Mouse (Mus musculus) heart, adult 2 months (tissue): ENCODE data around the gene Tmem131l. TPM values are rescaled to one million over a fixed set of nuclear protein-coding genes. Genes with fewer than 3 reads are reported as not detected.

Source experiments
- DNase-seq, 2 experiments: peaks; one replicate each; pipeline ENCODE4 v3.0.0; 2021
- H3K27ac ChIP-seq: fragments of 200-600 bp; 2 replicates; pipeline ENCODE4 v1.8.1; 2022
- H3K27me3 ChIP-seq: fragments of 200-500 bp; 2 replicates; pipeline ENCODE4 v1.6.1; 2012; ENCODE audit warnings: mild to moderate bottlenecking, low read length, inconsistent platforms, mixed read lengths; ENCODE audit not compliant: control insufficient read depth, insufficient read depth
- H3K36me3 ChIP-seq: fragments of 200-500 bp; 2 replicates; pipeline ENCODE4 v1.6.1; 2012; ENCODE audit warnings: low read length, inconsistent platforms; ENCODE audit not compliant: control insufficient read depth, insufficient read depth
- H3K4me1 ChIP-seq: fragments of 200-500 bp; 2 replicates; pipeline ENCODE4 v1.6.1; 2011; ENCODE audit warnings: low read length; ENCODE audit not compliant: control insufficient read depth, insufficient read depth
- H3K4me3 ChIP-seq: fragments of 200-600 bp; 2 replicates; pipeline ENCODE4 v1.8.1; 2022
- H3K79me2 ChIP-seq: fragments of 200-500 bp; replicated peaks from 2 replicates; pipeline ENCODE4 v1.6.1; 2012; ENCODE audit warnings: mild to moderate bottlenecking, inconsistent platforms, low read length, moderate library complexity, mixed read lengths; ENCODE audit not compliant: control insufficient read depth, insufficient read depth
- H3K9ac ChIP-seq: fragments of 200-500 bp; 2 replicates; pipeline ENCODE4 v1.6.1; 2012; ENCODE audit warnings: low read depth, mild to moderate bottlenecking, control low read depth, inconsistent platforms, low read length, mixed read lengths
- CTCF ChIP-seq: fragments of 200-600 bp; IDR thresholded peaks from 2 replicates; pipeline ENCODE4 v1.8.1; 2022; ENCODE audit warnings: antibody characterized with exemption, mild to moderate bottlenecking, moderate library complexity
- EP300 ChIP-seq: fragments of 200-500 bp; IDR thresholded peaks from 2 replicates; pipeline ENCODE4 v1.6.1; 2011; ENCODE audit warnings: low read depth, low read length, control low read depth; ENCODE audit not compliant: insufficient read depth
- POLR2A ChIP-seq: fragments of 200-500 bp; IDR thresholded peaks from 2 replicates; pipeline ENCODE4 v1.6.1; 2011; ENCODE audit warnings: mild to moderate bottlenecking, low read depth, low read length, control low read depth; ENCODE audit not compliant: insufficient read depth
- WGBS: fragments of 180-500 bp; shearing (Covaris S2); methylation state at CpG from one replicate; pipeline ENCODE4 v1.1.7; 2018; 5-methylcytosine and 5-hydroxymethylcytosine counted together
- intact Hi-C: fragments of 180-260 bp; cut with DNase I; formaldehyde crosslinking; loops from one replicate; pipeline ENCODE4 v1.15.1; 2025
- polyA plus RNA-seq: library from polyadenylated mRNA; depleted of rRNA; stranded (reverse); fragments of >200 nt; gene quantifications from 2 replicates; pipeline ENCODE4 v1.2.3, GENCODE M21; 2012
- total RNA-seq, 2 experiments: library from RNA; stranded (reverse); gene quantifications; 2 replicates each; pipeline ENCODE4 v1.2.3; 2021

Tmem131l gene
- total and polyA plus RNA-seq, 3 experiments, result 17.3 to 23.4 (median 22.0) TPM

DNA sequence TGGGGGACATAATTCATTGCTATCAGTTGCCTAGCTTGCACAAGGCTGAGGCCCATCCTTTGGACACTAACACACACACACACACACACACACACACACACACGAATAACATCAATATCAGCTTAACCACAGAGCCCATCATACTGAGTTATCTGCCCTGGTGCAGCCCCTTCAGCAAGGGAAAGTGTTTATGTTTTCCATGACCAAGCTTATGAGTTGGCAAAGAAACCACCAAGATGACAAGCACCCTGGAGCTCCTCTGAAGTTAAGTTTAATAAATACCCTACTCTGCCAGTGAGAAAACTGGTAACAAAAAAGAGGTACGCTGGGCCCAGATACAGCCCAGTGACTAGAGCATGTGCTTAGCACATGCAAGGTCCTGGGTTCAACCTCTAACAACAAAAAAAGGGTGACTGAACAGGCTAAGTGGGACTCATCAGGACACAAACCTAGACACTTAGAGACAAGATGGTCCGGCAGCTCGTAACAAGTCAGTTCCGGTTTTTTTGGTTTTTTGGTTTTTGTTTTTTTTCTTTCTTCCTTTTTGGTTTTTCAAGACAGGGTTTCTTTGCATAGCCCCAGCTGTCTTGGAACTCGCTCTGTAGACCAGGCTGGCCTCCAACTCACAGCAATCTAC lies 4.1 kb downstream of the Tmem131l start:
- Histone ChIP-seq H3K79me2 (no peaks in the 10 kb centered on the region; the same call in 1 of the 2 replicates), H3K36me3 (no peaks in the 10 kb centered on the region; the same call in 1 of the 2 replicates), H3K4me3 (no peak overlapping the region), H3K4me1 (no peaks in the 10 kb centered on the region), H3K27ac (no peak overlapping the region), H3K27me3 (no peaks in the 10 kb centered on the region), H3K9ac (no peak overlapping the region)
- DNase-seq, result no peak
- intact Hi-C loops, result loop anchor here (5.0 kb wide), 2 partner anchors 34 to 121 kb away; partner anchors contain the start of gene Mnd1
- no peak for TF ChIP-seq CTCF
- no peak for TF ChIP-seq POLR2A
- no peak for TF ChIP-seq EP300
- WGBS, result 91% methylated on average over 6 of the region's 6 CpGs

DNA sequence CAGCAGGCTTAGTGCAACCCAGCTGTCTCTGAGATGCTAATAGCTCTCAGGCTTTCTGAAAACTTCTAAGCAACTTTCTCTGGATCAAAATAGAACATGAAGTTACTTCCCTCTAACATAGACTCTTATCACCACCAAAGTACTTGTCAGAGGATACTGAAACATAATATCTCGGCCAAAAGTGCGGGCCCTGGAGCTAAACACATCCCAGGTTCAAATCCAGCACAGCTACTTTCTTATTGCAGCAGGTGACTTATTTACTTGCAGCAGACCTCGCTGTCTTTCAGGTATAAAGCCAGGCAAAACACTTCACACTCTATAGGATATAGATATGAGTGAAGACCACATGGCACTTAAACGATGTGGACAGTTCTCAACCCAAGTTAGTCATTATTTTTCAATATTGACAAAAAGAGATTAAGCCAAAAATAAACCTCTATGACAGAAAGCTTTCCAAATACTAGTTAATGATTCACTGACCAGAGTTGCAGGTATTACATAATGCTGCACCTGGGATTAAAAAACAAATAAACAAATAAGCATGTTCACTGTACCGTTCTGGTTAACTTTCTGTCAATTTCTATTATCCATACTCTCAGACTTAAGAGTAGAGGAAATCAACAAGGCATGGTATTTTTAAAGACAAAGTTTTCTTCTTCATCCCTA lies 5.7 kb downstream of the Tmem131l start:
- TF ChIP-seq CTCF (no peak), POLR2A (no peak), EP300 (no peak)
- Histone ChIP-seq H3K4me1 (no peaks in the 10 kb centered on the region), H3K4me3 (no peak overlapping the region), H3K9ac (no peak overlapping the region), H3K27me3 (no peaks in the 10 kb centered on the region), H3K36me3 (no peaks in the 10 kb centered on the region; the same call in 1 of the 2 replicates), H3K79me2 (no peaks in the 10 kb centered on the region; the same call in 1 of the 2 replicates), H3K27ac (no peak overlapping the region)
- no peak for DNase-seq
- intact Hi-C loops, result no loop called here
- 70% methylated on average over 5 of the region's 5 CpGs for WGBS

DNA sequence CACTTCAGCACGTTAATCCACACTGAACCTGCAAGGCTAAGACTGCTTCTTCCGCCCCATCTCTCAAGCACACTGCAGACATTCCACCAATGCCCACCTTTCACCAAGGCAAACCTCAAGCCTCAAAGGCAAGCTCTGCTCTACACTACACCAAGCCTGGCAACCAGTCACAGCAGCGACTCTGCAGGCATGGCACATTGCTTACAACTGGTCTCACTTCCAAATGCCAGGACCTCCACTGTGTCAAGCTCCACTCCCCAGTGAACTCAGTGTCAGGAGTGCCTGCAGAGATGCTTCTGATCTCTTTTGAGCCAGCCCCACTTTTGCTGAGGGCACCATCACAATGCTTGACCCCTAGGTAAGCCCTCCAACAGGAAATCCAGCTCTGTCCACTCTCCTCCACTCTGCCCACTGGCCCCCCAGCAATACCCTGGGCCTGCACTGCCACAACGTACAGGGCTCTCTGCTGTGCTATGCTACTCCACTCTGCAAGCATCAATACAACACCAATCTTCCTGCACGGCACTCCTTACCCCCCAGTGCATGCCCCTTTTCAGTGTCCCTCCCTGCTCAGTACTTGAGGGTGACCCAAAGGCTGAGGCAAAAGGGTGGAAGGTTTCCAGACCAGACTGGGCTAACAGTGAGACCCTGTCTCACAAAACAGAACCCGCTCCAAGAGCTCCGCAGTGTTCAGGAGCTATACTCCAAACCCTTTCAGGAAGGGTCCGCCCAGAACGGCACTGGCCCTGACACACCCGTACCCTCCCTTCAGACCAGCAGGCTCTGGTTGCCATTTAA lies 6.8 kb downstream of the Tmem131l start:
- H3K4me1 ChIP-seq, result no peaks in the 10 kb centered on the region
- no peak overlapping the region for H3K27ac ChIP-seq
- no peak for DNase-seq
- H3K79me2 ChIP-seq, result no peaks in the 10 kb centered on the region; the same call in 1 of the 2 replicates
- 84% methylated on average over 10 of the region's 10 CpGs for WGBS
- intact Hi-C loops, result no loop called here
- no peak overlapping the region for H3K9ac ChIP-seq
- TF ChIP-seq POLR2A, result no peak
- no peak for TF ChIP-seq EP300
- TF ChIP-seq CTCF, result no peak
- H3K27me3 ChIP-seq, result no peaks in the 10 kb centered on the region
- H3K4me3 ChIP-seq, result no peak overlapping the region
- no peaks in the 10 kb centered on the region for H3K36me3 ChIP-seq

DNA sequence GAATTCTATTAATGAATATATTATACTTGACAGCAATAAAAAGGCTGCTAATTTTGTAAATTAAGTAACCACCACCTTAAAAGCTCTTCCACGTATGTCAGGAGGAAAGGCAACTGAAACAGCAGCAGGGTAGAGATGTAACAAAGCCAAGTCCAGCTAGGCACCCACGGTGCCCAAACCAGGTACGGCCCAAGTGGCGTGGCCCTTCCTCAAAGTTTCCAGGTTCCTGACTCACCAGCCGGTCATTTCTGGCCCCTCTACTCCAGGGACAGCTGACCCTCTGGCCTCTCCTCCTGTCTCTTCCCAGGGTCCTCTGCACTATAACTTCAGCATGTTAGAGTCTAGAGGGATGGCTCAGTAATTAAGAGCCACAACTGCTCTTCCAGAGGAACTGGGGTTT lies 7.6 kb downstream of the Tmem131l start:
- DNase-seq, result no peak
- no peaks in the 10 kb centered on the region for H3K4me1 ChIP-seq
- WGBS, result 96% methylated on average over 5 of the region's 5 CpGs
- H3K27me3 ChIP-seq, result no peaks in the 10 kb centered on the region
- H3K4me3 ChIP-seq, result no peak overlapping the region
- no peak for TF ChIP-seq EP300
- no peak for TF ChIP-seq POLR2A
- H3K79me2 ChIP-seq, result no peaks in the 10 kb centered on the region
- no peak overlapping the region for H3K27ac ChIP-seq
- intact Hi-C loops, result no loop called here
- H3K36me3 ChIP-seq, result no peaks in the 10 kb centered on the region
- H3K9ac ChIP-seq, result no peak overlapping the region

DNA sequence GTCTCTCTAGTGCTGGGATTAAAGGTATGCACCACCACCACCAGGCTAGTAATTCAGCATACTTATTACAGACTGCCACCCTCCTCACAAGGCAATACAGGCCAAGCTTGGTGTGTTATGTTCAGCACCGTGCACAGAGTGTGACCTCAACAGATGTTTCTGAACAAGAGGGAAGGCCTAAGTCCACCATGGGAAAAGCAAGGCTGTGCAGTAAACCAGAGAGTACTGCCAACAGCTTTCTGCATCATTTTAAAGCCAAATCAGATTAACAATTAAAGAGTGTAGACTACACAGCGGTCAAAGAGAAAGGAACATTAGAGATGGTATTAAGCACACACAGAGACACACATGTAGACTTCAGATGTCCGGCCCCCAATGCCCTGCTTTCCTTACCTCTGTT lies 8.8 kb downstream of the Tmem131l start:
- H3K36me3 ChIP-seq, result no peaks in the 10 kb centered on the region
- no peak overlapping the region for H3K9ac ChIP-seq
- no peaks in the 10 kb centered on the region for H3K27me3 ChIP-seq
- no peak for DNase-seq
- no peaks in the 10 kb centered on the region for H3K4me1 ChIP-seq
- TF ChIP-seq POLR2A (no peak), CTCF (no peak)
- H3K4me3 ChIP-seq, result no peak overlapping the region
- no peak overlapping the region for H3K27ac ChIP-seq
- WGBS, result 74% methylated on average over 3 of the region's 3 CpGs
- no peaks in the 10 kb centered on the region for H3K79me2 ChIP-seq
- intact Hi-C loops, result no loop called here
